Mouse (Mus musculus) liver, embryonic 14.5 days (tissue): ENCODE measurements around the gene Tns3. TPM values are rescaled to one million over a fixed set of nuclear protein-coding genes. Genes with fewer than 3 reads are reported as not detected.

Source experiments
- ATAC-seq: fragments of 200-750 bp; cut with Nextera tagmentation; 2 replicates; pipeline ENCODE4 v1.8.0; 2017; ENCODE audit warnings: moderate number of reproducible peaks, mild to moderate bottlenecking, moderate library complexity; ENCODE audit not compliant: insufficient read depth
- DNase-seq, 3 experiments: peaks; one replicate each; pipeline ENCODE4 v3.0.0-alpha.2; 2012 to 2013; ENCODE audit warnings: low read depth in 3 of 3, low spot score in 3 of 3
- H3K27ac ChIP-seq: fragments of 300-500 bp; sonication (generic); 2 replicates; pipeline ENCODE4 v1.5.1; 2014; ENCODE audit warnings: moderate library complexity, mild to moderate bottlenecking, control low read depth, inconsistent platforms
- H3K27me3 ChIP-seq: fragments of 300-500 bp; sonication (generic); 2 replicates; pipeline ENCODE4 v1.6.1; 2014; ENCODE audit warnings: mild to moderate bottlenecking, low read length, moderate library complexity; ENCODE audit not compliant: control insufficient read depth, insufficient read depth
- H3K36me3 ChIP-seq: fragments of 300-500 bp; sonication (generic); replicated peaks from 2 replicates; pipeline ENCODE4 v1.6.1; 2014; ENCODE audit warnings: low read depth; ENCODE audit not compliant: control insufficient read depth, insufficient read depth
- H3K4me1 ChIP-seq, 2 experiments: fragments of 200-500 bp in 1 of 2; fragments of 300-500 bp in 1 of 2; sonication (generic) in 1 of 2; replicated peaks; 2 replicates each; pipeline ENCODE4 v1.6.1; 2012 to 2014; ENCODE audit warnings: antibody characterized with exemption in 1 of 2, inconsistent platforms in 1 of 2, low read length in 1 of 2; ENCODE audit not compliant: control insufficient read depth in 2 of 2, insufficient read depth in 2 of 2
- H3K4me2 ChIP-seq: fragments of 300-500 bp; sonication (generic); 2 replicates; pipeline ENCODE4 v1.6.1; 2014; ENCODE audit warnings: low read depth, mild to moderate bottlenecking, control low read depth, moderate library complexity
- H3K4me3 ChIP-seq, 2 experiments: fragments of 200-500 bp in 1 of 2; fragments of 300-500 bp in 1 of 2; sonication (generic) in 1 of 2; 2 replicates each; pipeline ENCODE4 v1.5.1; 2012 to 2014; ENCODE audit warnings: low read depth in 2 of 2, low read length in 2 of 2, mild to moderate bottlenecking in 2 of 2, control low read depth in 1 of 2, inconsistent platforms in 1 of 2, moderate library complexity in 1 of 2; ENCODE audit not compliant: insufficient read depth in 1 of 2
- H3K9ac ChIP-seq: fragments of 300-500 bp; sonication (generic); replicated peaks from 2 replicates; pipeline ENCODE4 v1.6.1; 2014; ENCODE audit warnings: mild to moderate bottlenecking, control low read depth, moderate library complexity
- H3K9me3 ChIP-seq: fragments of 300-500 bp; sonication (generic); 2 replicates; pipeline ENCODE4 v1.6.1; 2016; ENCODE audit warnings: low read length, mixed read lengths; ENCODE audit not compliant: control insufficient read depth
- CTCF ChIP-seq: IDR thresholded peaks from 2 replicates; pipeline ENCODE4 v1.5.1; 2016; ENCODE audit warnings: antibody characterized with exemption, low read depth, control low read depth
- EP300 ChIP-seq: IDR thresholded peaks from 2 replicates; pipeline ENCODE4 v1.6.1; 2016; ENCODE audit warnings: antibody characterized with exemption, low read depth
- WGBS: fragments of 180-500 bp; shearing (Covaris S2); extraction: QIAGEN DNeasy Blood & Tissue Kit; methylation state at CpG from one replicate; pipeline ENCODE4 v1.1.7; 2014; ENCODE audit not compliant: insufficient replicate concordance; 5-methylcytosine and 5-hydroxymethylcytosine counted together
- polyA plus RNA-seq, 2 experiments: library from polyadenylated mRNA; depleted of rRNA in 1 of 2; stranded (reverse) in 1 of 2; unstranded in 1 of 2; fragments of >200 nt; fragmentation: Nextera tagmentation in 1 of 2; extraction: Ambion mirVana in 1 of 2; gene quantifications; 2 replicates each; pipeline versions ENCODE4 v1.2.1 to v1.2.3; 2012 to 2014

The Tns3 gene
- polyA plus RNA-seq, 2 experiments, result 2.0 to 3.0 TPM

DNA sequence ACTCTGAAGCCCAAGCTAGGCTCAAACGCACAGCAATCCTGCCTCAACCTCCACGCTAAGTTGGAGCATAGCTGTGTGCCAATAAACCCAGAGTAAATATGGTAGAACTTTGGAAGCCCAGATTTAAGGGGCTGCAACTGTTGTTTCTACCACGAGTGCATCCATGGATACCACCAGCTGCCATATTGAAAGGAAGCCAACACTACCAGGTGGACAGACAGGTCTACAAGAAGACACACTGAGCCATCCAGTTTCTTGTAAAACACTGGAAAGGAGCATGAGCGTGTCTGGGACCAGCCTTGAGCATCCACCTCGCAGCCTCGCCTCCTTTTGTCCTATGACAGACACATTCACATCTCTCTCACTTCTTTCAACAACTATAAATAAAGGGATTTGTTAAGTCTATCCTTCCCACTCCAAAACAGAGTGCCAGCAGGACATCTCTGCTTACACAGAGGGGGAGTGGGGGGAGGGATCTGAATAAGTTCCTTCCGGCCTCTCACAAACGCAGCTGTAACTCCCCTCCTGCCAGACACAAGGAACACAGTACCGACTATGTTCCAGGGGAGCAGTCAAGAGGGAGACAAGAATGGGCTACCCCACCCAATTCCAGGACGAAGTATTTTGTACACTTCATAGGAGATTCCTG is 77.2 kb downstream of the Tns3 start:
- no peaks in the 10 kb centered on the region for H3K36me3 ChIP-seq
- H3K27ac ChIP-seq, result no peak overlapping the region
- H3K4me3 ChIP-seq, result no peak overlapping the region
- H3K4me2 ChIP-seq, result no peak overlapping the region
- TF ChIP-seq CTCF, result no peak
- TF ChIP-seq EP300, result no peak
- DNase-seq, result no peak
- H3K27me3 ChIP-seq, result no peaks in the 10 kb centered on the region
- H3K9ac ChIP-seq, result no peak overlapping the region
- 58% methylated on average over 10 of the region's 10 CpGs for WGBS
- no peaks in the 10 kb centered on the region for H3K9me3 ChIP-seq
- no peak for ATAC-seq
- H3K4me1 ChIP-seq, result peaks cover 0 to 14% of the 10 kb centered on the region in 2 experiments; a peak in 2 of 4 replicates

DNA sequence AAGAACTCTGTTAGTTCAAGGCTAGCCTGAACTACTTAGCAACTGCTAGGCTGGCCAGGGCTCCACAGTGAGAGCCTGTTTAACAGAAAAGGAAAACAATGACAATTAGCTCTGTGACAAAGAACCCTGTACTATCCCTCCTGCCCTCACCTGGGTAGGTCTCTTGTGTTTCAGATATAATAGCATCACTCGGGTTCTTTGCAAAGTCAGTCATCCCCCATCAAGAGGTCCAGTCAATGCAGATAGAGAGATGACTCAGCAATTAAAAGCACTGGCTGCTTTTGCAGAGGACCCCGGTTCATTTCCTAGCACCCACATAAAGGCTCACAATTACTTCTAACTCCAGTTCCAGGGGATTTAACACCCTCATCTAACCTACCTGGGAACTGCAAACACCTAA is 78.0 kb downstream of the Tns3 start:
- 31% methylated on average over 2 of the region's 2 CpGs for WGBS

DNA sequence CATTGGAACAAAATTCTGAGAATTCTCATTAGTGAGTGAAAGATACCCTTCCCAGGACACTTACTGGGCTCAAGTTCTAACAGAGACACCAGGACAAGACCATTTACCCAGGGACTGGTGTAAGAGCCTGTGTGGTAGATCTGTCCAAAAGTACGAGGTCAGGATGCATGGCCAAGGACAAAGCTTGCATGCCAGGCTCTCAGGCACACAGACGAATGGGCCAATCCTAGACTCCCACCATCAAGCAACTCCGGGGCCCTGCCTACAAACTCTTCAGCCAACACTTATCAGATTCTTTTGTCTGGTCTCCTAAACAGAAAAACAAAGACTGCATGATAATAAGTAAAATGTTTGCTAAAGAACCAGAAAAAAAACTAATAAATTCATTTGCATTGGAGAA is 78.6 kb downstream of the Tns3 start:
- ATAC-seq (no peak), DNase-seq (no peak)
- Histone ChIP-seq H3K9ac (no peak overlapping the region), H3K27ac (no peak overlapping the region), H3K4me2 (no peak overlapping the region), H3K27me3 (no peaks in the 10 kb centered on the region), H3K4me1 (peaks cover 0 to 14% of the 10 kb centered on the region in 2 experiments; a peak in 2 of 4 replicates), H3K36me3 (no peaks in the 10 kb centered on the region), H3K4me3 (no peak overlapping the region), H3K9me3 (no peaks in the 10 kb centered on the region)
- 51% methylated on average over 3 of the region's 3 CpGs for WGBS
- no peak for TF ChIP-seq EP300
- no peak for TF ChIP-seq CTCF

More for the DNA sequence above, 78.0 kb downstream of the Tns3 start:
- no peak for TF ChIP-seq CTCF
- TF ChIP-seq EP300, result no peak
- DNase-seq, result no peak
- H3K36me3 ChIP-seq, result no peaks in the 10 kb centered on the region
- H3K4me3 ChIP-seq, result no peak overlapping the region
- no peak overlapping the region for H3K9ac ChIP-seq
- no peaks in the 10 kb centered on the region for H3K9me3 ChIP-seq
- H3K4me2 ChIP-seq, result no peak overlapping the region
- no peak overlapping the region for H3K27ac ChIP-seq
- H3K4me1 ChIP-seq, result peaks cover 0 to 14% of the 10 kb centered on the region in 2 experiments; a peak in 2 of 4 replicates
- no peak for ATAC-seq
- H3K27me3 ChIP-seq, result no peaks in the 10 kb centered on the region

DNA sequence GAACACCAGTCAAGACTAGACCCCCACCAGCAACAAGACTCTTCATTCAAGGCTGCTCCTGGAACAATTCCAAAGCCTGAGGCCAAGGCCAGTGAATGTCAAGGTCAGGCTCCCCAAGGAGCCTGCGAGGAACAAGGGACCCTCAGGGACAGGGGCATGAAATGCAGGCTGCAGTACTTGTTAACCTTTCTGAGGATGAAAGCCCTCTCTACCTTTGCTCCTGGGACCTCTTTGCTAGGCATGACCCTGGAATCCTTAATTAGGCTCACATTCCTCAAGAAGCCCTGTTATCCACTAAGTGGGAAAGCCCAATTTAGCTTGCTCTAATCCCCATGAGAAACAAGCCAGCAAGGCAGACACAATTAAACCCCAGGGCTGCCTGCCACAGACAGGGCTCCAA is 79.4 kb downstream of the Tns3 start:
- no peaks in the 10 kb centered on the region for H3K9me3 ChIP-seq
- no peaks in the 10 kb centered on the region for H3K27me3 ChIP-seq
- 69% methylated on average over 1 of the region's 1 CpGs for WGBS
- no peak overlapping the region for H3K9ac ChIP-seq
- DNase-seq (no peak), ATAC-seq (no peak)
- no peak overlapping the region for H3K27ac ChIP-seq
- H3K4me3 ChIP-seq, result no peak overlapping the region
- H3K4me2 ChIP-seq, result no peak overlapping the region
- peaks cover 0 to 14% of the 10 kb centered on the region in 2 experiments; a peak in 2 of 4 replicates for H3K4me1 ChIP-seq
- TF ChIP-seq EP300, result no peak
- TF ChIP-seq CTCF, result no peak
- no peaks in the 10 kb centered on the region for H3K36me3 ChIP-seq

DNA sequence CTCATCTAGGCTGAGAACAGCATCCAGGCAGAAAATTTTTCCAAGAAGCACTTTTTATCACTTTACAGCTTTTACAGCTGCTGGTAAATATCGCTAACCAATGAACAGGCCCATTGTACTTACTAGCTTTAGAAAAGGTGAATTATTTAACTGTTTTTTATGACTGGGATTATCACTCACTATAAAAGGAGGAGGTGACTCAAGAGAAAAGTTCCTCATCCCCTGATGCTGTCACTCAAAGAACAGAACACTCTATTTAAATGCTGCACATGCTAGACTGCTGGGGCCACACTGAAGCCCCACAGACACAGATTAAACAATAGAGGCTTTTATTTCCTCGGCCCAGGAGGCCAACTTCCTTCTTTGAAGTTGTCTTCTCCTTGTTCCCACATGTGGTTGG is 80.0 kb downstream of the Tns3 start:
- Histone ChIP-seq H3K27ac (no peak overlapping the region), H3K9me3 (no peaks in the 10 kb centered on the region), H3K4me2 (no peak overlapping the region), H3K36me3 (no peaks in the 10 kb centered on the region), H3K27me3 (no peaks in the 10 kb centered on the region), H3K4me3 (no peak overlapping the region), H3K9ac (no peak overlapping the region), H3K4me1 (peaks cover 0 to 13% of the 10 kb centered on the region in 2 experiments; a peak in 2 of 4 replicates)
- TF ChIP-seq EP300, result no peak
- TF ChIP-seq CTCF, result no peak
- DNase-seq (no peak), ATAC-seq (no peak)
- 49% methylated on average over 2 of the region's 2 CpGs for WGBS
